Mouse (Mus musculus): Measurements from ENCODE around the gene Tmprss9. TPM values are rescaled to one million over a fixed set of nuclear protein-coding genes. Genes with fewer than 3 reads are reported as not detected.

The Tmprss9 gene
- total and polyA plus RNA-seq, 3 experiments, result 0.15 to 0.25 TPM; not detected in 1

DNA sequence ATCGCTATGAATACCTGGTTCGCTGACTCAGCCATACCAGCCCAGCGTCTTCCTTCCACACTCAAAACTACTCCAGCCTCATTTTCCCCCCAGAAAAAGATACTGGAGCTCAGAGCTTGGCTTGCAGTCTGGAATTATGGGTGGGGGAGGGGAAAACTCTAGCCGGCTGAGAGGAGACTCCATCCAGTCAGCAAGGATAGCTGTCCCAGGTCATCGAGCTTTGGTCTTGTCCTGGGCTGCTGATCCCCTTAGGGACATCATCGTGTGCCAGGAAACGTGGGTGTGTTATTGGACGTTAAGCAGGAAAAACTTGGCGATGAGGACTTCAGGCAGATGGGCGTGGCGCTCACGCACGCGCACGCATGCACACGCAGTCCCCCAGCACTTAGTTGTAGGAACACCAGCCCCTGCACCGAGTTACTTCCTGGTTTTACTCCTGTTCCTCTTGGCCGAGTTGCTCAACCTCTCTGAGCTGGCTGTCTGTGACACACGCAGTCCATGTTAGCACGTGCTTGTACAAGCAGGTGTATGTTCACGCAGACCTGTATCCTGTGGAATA, 61.9 kb downstream of the Tmprss9 start (continued):
- peak; percentile 63 for TF ChIP-seq ZMIZ1 (IDR thresholded peaks at IDR 0.05; ENCODE audit: low read depth, low read length)
- peak in 1 of 2 experiments; percentile 82; a peak in 2 of 4 replicates for TF ChIP-seq POLR2A (IDR thresholded peaks at IDR 0.05; ENCODE audit: control insufficient read depth in 1 of 2, insufficient read depth in 1 of 2, low read depth in 1 of 2, low read length in 2 of 2, poor library complexity in 1 of 2)
- peak; percentile 97 for TF ChIP-seq MXI1 (IDR thresholded peaks at IDR 0.05; ENCODE audit: low read depth, low read length)
- no peak for TF ChIP-seq USF2 (IDR thresholded peaks at IDR 0.05; ENCODE audit: borderline replicate concordance in 1 of 2, insufficient read depth in 1 of 2, low read depth in 1 of 2, low read length in 2 of 2)
- TF ChIP-seq E2F4 (IDR thresholded peaks at IDR 0.05; ENCODE audit: borderline replicate concordance, low read depth, low read length), result no peak
- TF ChIP-seq MAX (IDR thresholded peaks at IDR 0.05; ENCODE audit: low read length), result peak; percentile 97
- TF ChIP-seq TBP (IDR thresholded peaks at IDR 0.05; ENCODE audit: low read depth, low read length), result peak; percentile 69
- peak; percentile 71; the same call in 1 of the 2 replicates for TF ChIP-seq NELFE (IDR thresholded peaks at IDR 0.05; ENCODE audit: low read depth, low read length)
- no peak for TF ChIP-seq RCOR1 (IDR thresholded peaks at IDR 0.05; ENCODE audit: low read depth, low read length)
- no peak for TF ChIP-seq RAD21 (IDR thresholded peaks at IDR 0.05; ENCODE audit: low read depth, low read length)
- no peak for TF ChIP-seq KAT2A (conservative IDR thresholded peaks at IDR 0.05; ENCODE audit: low read depth, low read length)
- TF ChIP-seq ETS1 (IDR thresholded peaks at IDR 0.05; ENCODE audit: low read depth, low read length), result peak; percentile 65
- peak; percentile 53 for TF ChIP-seq CHD2 (IDR thresholded peaks at IDR 0.05; ENCODE audit: low read length)
- peak; percentile 95 for TF ChIP-seq SIN3A (IDR thresholded peaks at IDR 0.05; ENCODE audit: low read length)
- no peak for TF ChIP-seq UBTF (IDR thresholded peaks at IDR 0.05; ENCODE audit: borderline replicate concordance, insufficient read depth, low read depth, low read length)
- TF ChIP-seq USF1 (IDR thresholded peaks at IDR 0.05; ENCODE audit: low read depth, low read length), result peak; percentile 24; the same call in 1 of the 2 replicates
- no peak for TF ChIP-seq MEF2A (IDR thresholded peaks at IDR 0.05; ENCODE audit: extremely low read depth, insufficient replicate concordance, low read depth, low read length, poor library complexity, severe bottlenecking)
- TF ChIP-seq MYC (IDR thresholded peaks at IDR 0.05; ENCODE audit: low read depth, low read length), result peak; percentile 98
- TF ChIP-seq EP300 (IDR thresholded peaks at IDR 0.05; ENCODE audit: low read depth in 1 of 2, low read length in 2 of 2), result peak in 1 of 2 experiments; percentile 13; a peak in 1 of 4 replicates
- peak; percentile 49 for TF ChIP-seq TCF12 (IDR thresholded peaks at IDR 0.05; ENCODE audit: low read depth, low read length)

DNA sequence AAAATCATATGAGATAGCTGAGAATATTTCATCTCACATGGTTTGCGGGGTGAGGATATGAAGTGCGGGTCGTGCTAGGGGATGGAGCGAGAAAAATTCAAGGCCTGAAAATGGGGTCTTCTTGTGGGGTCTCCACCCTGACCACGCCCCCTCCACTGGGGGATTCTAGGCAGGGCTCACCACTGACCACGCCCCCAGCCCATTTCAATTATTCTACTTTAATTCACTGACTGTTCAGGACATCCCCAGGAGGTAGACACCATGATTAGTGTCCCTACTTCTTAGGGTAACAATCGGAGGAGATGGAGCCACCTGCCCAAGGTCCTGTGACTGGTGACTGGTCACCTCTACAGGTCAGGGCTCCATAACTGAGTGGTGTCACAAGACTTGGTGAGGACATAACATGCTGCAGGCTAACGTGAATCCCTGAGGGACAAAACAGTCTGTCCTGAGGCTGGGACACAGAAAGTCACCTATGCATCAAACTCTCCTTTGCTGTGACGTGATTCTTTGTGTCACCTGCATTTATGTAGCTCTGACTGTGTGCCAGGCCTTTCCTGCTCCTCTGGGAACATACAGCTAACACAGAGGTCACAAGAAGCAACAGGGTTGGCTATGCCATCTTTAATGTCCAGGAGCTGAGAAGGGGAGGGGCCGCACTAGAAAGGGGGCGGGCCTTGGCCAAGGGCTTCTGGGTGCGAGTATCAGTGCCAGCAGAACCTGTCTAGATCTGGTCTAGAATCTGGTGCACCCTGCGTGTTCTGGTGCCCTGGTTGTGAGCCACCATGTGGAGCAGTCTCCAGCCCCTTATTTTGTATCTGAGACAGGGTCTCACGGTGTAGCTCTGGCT, 62.7 kb downstream of the Tmprss9 start:
- Histone ChIP-seq H3K4me1 (ENCODE audit: control insufficient read depth in 1 of 2, insufficient read depth in 2 of 2, low read length in 2 of 2) (peaks cover 6 to 36% of the 10 kb centered on the region in 2 experiments), H3K4me3 (ENCODE audit: control insufficient read depth in 1 of 2, insufficient read depth in 1 of 2, low read depth in 2 of 2, low read length in 2 of 2) (peak overlapping the region; percentile 54 to 92), H3K36me3 (ENCODE audit: control insufficient read depth in 1 of 2, insufficient read depth in 2 of 2, low read length in 2 of 2) (peaks cover 0 to 11% of the 10 kb centered on the region in 2 experiments; a peak in 2 of 4 replicates), H3K27ac (ENCODE audit: control insufficient read depth, low read depth, low read length) (peak overlapping the region; percentile 77), H3K79me2 (ENCODE audit: control insufficient read depth, insufficient read depth, low read length, poor library complexity) (peaks cover 13% of the 10 kb centered on the region), H3K9me3 (replicated peaks; ENCODE audit: insufficient read depth, low read length) (no peaks in the 10 kb centered on the region), H3K27me3 (ENCODE audit: control insufficient read depth in 1 of 2, insufficient read depth in 2 of 2, low read length in 2 of 2) (no peaks in the 10 kb centered on the region), H3K9ac (ENCODE audit: control insufficient read depth, low read depth, low read length, poor library complexity, severe bottlenecking) (peak overlapping the region; percentile 65)
- DNase-seq (ENCODE audit: low read depth, low spot score), result peak; percentile 55
- TF ChIP-seq POLR2AphosphoS2 (IDR thresholded peaks at IDR 0.05; ENCODE audit: low read length) (0 out of 2 replicates have a peak, but pooled peaks have one; percentile 13), TBP (IDR thresholded peaks at IDR 0.05; ENCODE audit: low read depth, low read length) (no peak), GABPA (IDR thresholded peaks at IDR 0.05; ENCODE audit: low read depth, low read length) (no peak), POLR2A (IDR thresholded peaks at IDR 0.05; ENCODE audit: control insufficient read depth in 1 of 2, insufficient read depth in 1 of 2, low read depth in 1 of 2, low read length in 2 of 2, poor library complexity in 1 of 2) (0 out of 4 replicates have a peak, but pooled peaks of 1 of the 2 experiments have one; percentile 0)
